Comparison of ENCODE assay signal across 20 mouse cellular contexts in genomic region chr3:146140276-146140675, GRCm38 (mm10). TPM values are rescaled to one million over a fixed set of nuclear protein-coding genes. Genes with fewer than 3 reads are reported as not detected.
"Had no signal": no experiment of that assay in that cellular context is flagged by ENCODE, and none has a peak within 500 bp of the region (broad histone marks: within the 10 kb centered on the region; RNA-seq: fewer than 3 reads in every experiment).

No protein-coding gene starts in this region.

- H3K27me3 ChIP-seq: neural tube, embryonic 13.5 days; neural tube, embryonic 15.5 days; stomach, embryonic 15.5 days had no signal

- H3K4me3 ChIP-seq: neural tube, embryonic 13.5 days; neural tube, embryonic 15.5 days; stomach, embryonic 15.5 days had no signal

- H3K4me2 ChIP-seq: neural tube, embryonic 13.5 days; neural tube, embryonic 15.5 days; stomach, embryonic 15.5 days had no signal

- H3K9ac ChIP-seq: neural tube, embryonic 13.5 days; neural tube, embryonic 15.5 days; stomach, embryonic 15.5 days had no signal

- H3K9me3 ChIP-seq: neural tube, embryonic 15.5 days; stomach, embryonic 15.5 days had no signal

- H3K36me3 ChIP-seq: neural tube, embryonic 13.5 days; neural tube, embryonic 15.5 days; stomach, embryonic 15.5 days had no signal

- DNase-seq: retina, postnatal 1 day; right cerebral cortex, adult 18-20 months; right cerebral cortex, postnatal 14 days; right cerebral cortex, postnatal 25 days; right cerebral cortex, postnatal 4 days; spleen, adult 18-20 months; thymus, adult 18-20 months; thymus, adult 2 months; thymus, postnatal 14 days; thymus, postnatal 25 days; thymus, postnatal 36 days; thymus, postnatal 4 days had no signal

- H3K27ac ChIP-seq: neural tube, embryonic 13.5 days; neural tube, embryonic 15.5 days; stomach, embryonic 15.5 days; stomach, postnatal 0 days had no signal

- H3K4me1 ChIP-seq: neural tube, embryonic 13.5 days; neural tube, embryonic 15.5 days; stomach, embryonic 15.5 days had no signal

RNA-seq across cellular contexts. Expression of gene Mcoln2, which starts 9.4 kb away (rescaled TPM):
- polyA plus RNA-seq: neural tube, embryonic 14.5 days had no signal

RNA-seq across cellular contexts. Expression of gene Mcoln3, which starts 23.0 kb away (rescaled TPM):
- polyA plus RNA-seq: stomach, postnatal 0 days had no signal

RNA-seq across cellular contexts. Expression of gene Wdr63, which starts 32.3 kb away (rescaled TPM):
- polyA plus RNA-seq: small intestine, adult 2 months; spleen, adult 2 months; stomach, embryonic 14.5 days had no signal
